Mouse (Mus musculus) thymus, postnatal 4 days (tissue): ENCODE data around the gene Serbp1.

Experiments used
- DNase-seq: peaks from one replicate; pipeline ENCODE4 v3.0.0; 2021

The Serbp1 gene

DNA sequence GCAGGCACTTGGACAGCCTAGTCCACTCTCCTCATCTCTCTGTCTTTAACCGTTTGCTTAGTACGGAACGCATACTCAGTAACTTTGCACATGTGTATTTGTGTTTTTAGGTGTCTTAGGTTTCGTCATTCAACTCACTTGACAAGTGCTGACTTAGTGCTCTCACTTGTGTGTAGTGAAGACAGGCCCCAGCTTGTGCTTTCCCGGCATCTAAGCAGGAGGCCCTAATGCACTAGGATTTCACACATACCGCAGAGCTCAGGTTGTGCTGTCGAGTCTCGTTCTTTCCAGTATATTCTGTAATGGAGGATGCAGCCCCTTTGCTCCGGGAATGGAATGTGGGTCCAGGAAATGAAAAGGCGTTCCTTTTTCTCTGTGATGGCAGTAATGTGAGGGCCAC is 65.2 kb downstream of the Serbp1 start:
- DNase-seq = no peak

DNA sequence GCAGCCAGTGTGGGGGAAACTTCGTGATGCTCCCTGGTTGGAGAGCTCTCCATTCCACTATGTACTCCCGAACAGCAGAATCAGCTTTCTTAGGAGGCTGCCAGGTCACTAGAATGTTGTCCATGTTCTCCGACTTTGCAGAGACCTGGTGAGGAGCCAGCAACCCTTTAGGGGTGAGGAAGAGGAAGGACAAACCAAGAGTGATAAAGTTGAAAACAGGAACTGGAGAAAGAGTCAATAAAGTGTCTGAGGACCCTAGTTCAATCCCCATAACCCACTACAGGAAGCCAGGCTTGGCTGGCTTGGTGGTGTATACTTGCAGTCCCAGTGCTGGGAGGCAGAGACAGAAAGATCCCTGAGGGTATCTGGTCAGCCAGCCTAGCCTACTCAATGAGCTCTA is 71.0 kb downstream of the Serbp1 start:
- DNase-seq = no peak

DNA sequence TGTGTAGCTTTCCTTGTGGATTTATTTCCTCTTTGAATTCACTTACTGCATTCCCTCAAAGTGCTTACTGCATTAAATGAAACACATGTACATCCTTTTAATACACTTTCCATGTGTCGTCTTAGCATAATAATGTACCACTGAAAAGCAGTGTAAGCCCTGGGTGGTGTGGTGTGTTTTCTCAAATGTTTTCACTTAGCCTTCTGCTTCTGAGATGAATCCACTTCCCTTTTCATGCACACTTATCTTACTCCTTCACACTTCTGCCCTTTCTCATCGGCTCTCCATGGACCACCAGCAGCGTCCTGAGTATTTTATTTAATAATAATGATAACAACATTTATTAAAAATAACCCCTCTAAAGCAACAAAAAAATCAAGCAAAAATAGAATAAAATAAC is 71.8 kb downstream of the Serbp1 start:
- DNase-seq = no peak

DNA sequence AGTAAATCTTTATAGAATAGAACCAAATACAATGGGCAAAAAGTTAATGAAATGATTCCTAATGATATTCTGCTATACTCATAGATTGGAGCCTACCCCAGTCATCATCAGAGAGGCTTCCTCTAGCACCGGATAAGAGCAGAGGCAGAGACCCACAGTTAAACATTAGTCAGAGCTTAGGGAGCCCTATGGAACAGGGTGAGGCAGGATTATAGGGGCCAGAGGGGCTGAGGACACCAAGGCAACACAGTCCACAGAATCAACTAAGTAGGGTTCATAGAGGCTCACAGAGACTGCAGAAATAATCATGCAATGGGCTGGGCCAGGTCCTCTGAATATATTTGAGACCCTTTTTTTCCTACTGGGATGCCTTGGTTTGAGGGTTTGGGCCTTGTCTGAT is 76.7 kb downstream of the Serbp1 start:
- no peak for DNase-seq

DNA sequence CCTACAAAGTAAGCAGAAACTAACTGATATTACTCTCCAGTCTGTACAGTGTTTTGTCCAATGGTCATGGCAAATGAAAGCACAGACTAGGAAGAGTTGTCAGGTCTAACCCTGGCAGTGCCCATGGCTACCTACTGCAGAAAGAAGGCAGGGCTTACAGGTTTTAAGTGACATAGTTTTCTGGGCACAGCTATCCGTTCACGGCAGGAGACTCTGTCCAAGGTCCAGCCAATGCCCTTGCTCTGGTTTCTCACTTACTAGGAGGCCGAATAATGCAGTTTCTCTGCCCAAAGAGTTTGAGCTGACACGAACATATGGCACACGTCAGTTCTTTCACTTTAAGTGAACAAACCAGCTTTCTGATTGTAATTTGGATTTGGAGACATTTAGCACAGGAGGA is 79.1 kb downstream of the Serbp1 start:
- DNase-seq = no peak

DNA sequence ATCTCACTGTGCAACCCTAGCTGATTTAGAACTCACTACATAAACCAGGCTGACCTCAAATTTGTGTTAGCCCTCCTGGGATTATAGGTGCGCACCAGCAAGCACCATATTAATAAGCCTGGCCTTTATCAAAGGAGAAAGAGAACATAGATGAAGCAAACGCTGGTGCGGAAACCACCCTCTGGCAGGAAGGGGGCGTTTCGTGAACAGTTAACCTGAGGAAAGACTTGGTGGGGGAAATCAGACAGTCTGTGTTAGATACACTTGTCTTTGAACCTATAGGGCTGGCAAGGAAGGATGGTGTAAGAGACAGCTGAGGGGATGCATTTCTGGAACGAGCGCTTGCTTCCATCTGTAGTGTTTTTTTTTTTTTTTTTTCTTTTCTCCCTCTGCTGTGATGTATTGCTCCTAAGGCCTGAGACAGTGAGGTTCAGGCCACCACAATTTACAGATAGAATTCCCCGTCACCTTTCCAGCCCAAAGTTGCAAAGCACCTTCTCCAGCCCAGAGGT is 79.9 kb downstream of the Serbp1 start:
- DNase-seq = peak; percentile 69

DNA sequence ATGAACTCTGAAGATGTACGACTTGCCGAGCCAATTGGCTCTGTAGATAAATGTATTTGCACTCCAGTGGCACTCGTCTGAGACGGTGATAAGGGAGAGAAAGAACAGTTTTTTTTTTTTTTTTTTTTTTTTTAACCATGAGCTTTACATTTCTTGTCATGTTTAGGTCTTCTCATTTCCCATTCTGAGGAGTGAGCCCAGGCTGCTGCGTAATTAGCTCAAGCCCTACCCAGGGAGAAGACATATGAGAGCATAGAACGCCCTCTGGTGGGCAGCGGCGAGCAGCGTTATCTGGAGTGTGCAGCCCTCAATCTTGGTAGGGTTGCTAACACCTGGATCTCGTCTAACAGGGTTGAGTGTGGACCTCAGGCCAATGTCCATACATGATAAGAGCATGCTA is 80.5 kb downstream of the Serbp1 start:
- peak; percentile 87 for DNase-seq

DNA sequence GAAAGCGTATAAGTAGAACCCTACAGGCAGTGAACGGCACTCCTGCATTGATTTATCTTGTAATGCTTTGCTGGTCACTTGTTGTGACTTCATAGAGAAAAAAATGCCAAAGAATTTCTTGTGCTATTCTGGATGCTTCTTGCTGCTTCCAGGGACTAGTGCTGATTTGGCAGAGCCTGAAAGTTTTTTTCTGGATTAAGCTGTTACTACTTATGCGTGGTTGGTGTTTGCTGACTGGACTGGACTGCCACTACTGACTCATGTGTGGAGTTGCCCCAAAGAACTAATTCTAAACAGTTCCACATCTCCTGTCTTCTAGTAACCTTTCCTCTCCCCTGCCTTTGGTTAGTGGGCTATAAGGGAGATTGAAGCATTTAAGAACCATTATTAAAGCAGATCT is 85.8 kb downstream of the Serbp1 start:
- DNase-seq = no peak

DNA sequence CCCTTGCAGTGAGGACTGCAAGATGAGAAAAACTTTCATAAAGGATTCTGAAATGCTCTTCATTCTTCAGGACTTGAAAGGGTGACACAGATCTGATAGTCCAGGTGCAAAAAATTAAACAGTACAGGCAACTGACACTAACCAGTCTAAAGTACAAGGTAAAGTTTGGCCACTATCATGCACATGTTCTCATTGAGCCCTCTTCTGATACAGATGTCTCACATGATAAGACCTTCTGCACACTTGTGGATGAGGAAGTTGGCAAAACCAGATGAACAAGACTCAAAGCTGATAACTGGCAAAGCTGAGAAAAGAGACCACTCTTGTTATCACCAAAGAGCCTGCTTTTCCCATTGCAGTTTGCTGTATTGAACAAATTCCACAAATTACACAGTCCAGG is 100.0 kb downstream of the Serbp1 start:
- DNase-seq = no peak

DNA sequence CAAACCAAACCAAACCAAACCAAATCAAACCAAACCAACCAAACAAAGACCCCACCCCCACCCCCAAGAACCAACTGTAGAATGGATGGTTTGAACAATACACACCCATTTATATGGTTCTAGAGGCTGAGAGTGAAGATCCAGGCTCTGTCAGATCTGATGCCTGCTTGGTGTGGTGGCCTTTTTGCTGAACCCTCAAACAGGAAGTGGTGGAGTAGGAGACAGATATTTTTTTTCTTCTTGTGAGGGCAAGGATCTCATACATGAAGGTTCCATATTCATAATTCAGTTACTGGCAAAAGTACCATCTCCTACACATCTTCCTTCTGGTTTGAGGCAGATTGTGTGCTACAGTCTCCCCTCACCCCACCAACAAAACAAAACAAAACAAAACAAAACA is 101.5 kb downstream of the Serbp1 start:
- DNase-seq = no peak
